Mouse (Mus musculus) monocyte, adult 2 months (primary cell): Measurements from ENCODE around the gene Clpb.

Experiments used
- DNase-seq, 2 experiments: peaks; one replicate each; pipeline ENCODE4 v3.0.0; 2022; ENCODE audit warnings: low spot score in 2 of 2, low read depth in 1 of 2

Clpb gene

GRCm38 (mm10) chr7:101820295-101821030 lies 157.0 kb downstream of the Clpb start:
- no peak for DNase-seq

- DNase-seq: no peak
Measured at GRCm38 (mm10) chr7:101821571-101822501, 158.4 kb downstream of the Clpb start.

GRCm38 (mm10) chr7:101822836-101823757 lies 159.7 kb downstream of the Clpb start:
- no peak for DNase-seq

GRCm38 (mm10) chr7:101823758-101824630 lies 160.6 kb downstream of the Clpb start:
- DNase-seq: no peak

GRCm38 (mm10) chr7:101830373-101830772 lies 166.9 kb downstream of the Clpb start:
- no peak for DNase-seq

GRCm38 (mm10) chr7:101831437-101831836 lies 168.0 kb downstream of the Clpb start:
- DNase-seq: no peak

- DNase-seq: no peak
Measured at GRCm38 (mm10) chr7:101832372-101832771, 168.9 kb downstream of the Clpb start.

- DNase-seq: no peak
Measured at GRCm38 (mm10) chr7:101833352-101833751, 169.9 kb downstream of the Clpb start.

GRCm38 (mm10) chr7:101833916-101834584 lies 170.6 kb downstream of the Clpb start:
- DNase-seq: no peak

- no peak for DNase-seq
Measured at GRCm38 (mm10) chr7:101834903-101835302, 171.5 kb downstream of the Clpb start.

- DNase-seq: no peak
Measured at GRCm38 (mm10) chr7:101835457-101836109, 172.2 kb downstream of the Clpb start.

- peak in 1 of 2 experiments; percentile 27 for DNase-seq
Measured at GRCm38 (mm10) chr7:101836271-101837153, 173.1 kb downstream of the Clpb start.

- no peak for DNase-seq
Measured at GRCm38 (mm10) chr7:101837154-101837605, 173.7 kb downstream of the Clpb start.

- DNase-seq: peak in 1 of 2 experiments; percentile 28
Measured at GRCm38 (mm10) chr7:101837606-101838471, 174.4 kb downstream of the Clpb start, which contains the start of gene Inppl1. TSS of gene Inppl1 (minus strand) at chr7:101838229.

GRCm38 (mm10) chr7:101844186-101844585 lies 180.8 kb downstream of the Clpb start:
- no peak for DNase-seq
